Mouse (Mus musculus) layer of hippocampus, postnatal 25 days (tissue): ENCODE measurements at regions not wholly inside any gene's neighbourhood (a gene's known extent, or its start where the extent isn't known, plus 50 kb on each side); places are given as distances from the start of the nearest gene placed in this dataset.

Source experiments
- DNase-seq, 2 experiments: peaks; one replicate each; pipeline ENCODE4 v3.0.0; 2022; ENCODE audit warnings: mixed read lengths in 2 of 2, low spot score in 1 of 2; ENCODE audit errors: extremely low spot score in 1 of 2

DNA sequence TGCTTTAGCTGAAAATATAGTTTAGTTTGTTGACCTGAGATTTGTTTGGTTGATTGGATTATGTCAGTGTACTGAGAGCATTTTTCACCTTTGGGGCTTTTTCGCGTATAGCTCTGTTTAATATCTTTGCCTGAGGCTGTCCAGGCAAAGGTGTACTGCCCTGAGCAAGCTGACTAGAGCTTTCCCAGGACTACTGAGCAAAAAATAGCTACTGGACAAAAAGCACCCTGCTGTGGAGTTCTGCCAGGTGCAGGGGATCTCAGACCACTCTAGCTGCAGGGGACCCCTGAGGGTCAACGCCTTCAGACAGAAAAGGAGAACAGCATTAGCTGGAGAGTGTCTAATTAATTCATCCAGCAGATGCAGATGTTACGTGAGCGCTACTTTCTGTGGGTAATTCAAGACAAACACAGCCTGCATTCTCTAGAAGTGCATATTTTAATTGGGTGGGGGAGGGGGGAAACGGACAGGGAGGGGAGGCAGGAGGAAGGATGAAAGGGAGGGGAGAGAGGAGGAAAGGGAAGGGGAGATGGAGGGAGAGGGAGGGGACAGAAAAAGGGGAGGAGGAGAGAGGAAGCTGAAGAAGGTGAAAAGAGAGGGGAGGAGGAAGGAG lies 61.7 kb downstream of the Thnsl1 start:
- no peak for DNase-seq

DNA sequence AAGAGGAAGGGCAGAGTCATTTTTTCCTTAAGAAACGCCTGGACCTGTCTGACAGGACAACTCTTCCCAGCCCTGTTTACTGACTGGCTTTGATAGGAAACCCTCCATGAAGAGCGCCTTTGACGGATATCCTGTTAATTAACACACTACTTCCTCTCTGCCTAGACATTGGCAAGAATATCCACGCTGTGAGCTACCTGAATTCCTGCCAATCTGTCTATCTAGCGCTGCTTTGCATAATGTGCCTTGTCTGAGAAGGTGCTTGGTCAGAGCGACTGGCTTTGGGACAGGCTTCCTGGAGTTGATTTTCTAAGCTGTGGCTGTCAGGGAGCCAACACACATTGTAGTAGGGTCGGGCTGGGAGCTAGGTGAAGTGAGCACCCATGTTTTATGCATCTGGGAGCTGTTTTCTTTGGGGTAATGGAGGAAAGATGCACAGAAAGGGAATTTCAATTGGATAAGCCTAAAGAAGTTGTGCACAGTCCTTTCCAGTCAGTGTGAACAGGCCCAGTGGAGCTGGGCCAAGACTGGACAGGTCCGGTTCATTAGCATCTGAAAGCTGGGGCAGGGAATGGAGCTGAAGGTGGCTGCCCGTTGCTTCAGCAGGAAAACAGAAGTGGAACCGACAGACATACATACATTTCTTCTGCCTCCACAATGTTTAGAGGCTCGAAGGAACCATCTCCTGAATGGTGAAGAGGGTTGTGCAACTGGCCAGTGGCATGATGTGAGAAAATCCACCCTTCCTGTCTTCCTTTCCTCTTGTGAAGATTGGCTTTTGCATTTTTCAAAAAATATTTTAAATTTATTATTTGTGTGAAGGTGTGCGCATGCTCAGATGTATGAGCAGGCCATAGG lies 64.7 kb downstream of the Thnsl1 start:
- DNase-seq, result no peak

DNA sequence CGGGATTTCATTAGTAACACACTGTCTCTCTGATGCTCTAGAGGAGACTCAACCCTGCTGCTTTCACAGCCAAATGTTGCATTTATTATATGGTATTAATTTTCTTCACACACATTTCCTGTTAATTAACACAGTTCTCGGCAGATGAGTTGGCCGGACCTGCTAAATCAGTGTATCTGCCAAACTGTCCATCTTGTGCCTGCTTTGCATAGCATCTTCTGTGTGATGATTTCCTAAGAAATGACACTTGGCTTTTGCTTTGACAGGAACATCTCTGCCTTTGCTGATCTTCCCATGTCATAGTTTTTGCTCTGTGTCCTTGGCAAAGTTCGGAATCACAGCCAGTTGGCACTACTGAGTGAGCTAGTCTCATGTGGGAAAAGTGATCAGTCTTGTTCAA lies 67.9 kb downstream of the Thnsl1 start:
- no peak for DNase-seq

DNA sequence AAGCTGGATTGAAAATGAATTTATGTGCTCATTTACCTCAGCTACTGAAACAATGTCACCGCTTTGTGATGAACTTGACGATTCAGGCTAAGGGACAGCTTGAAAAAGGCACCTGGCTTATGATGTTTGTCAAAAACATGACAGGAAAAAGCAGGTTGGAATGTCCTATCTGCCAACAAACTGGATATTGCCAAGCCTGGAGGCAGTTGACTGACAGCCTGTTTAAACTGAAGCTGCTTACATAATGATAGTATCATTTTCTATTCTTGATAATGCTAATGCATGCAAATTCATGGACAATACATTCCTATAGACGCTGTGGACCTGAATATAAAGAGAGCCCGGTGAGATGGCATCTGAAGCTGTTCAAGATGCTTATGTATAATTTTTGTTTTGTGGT lies 69.8 kb downstream of the Thnsl1 start:
- no peak for DNase-seq

DNA sequence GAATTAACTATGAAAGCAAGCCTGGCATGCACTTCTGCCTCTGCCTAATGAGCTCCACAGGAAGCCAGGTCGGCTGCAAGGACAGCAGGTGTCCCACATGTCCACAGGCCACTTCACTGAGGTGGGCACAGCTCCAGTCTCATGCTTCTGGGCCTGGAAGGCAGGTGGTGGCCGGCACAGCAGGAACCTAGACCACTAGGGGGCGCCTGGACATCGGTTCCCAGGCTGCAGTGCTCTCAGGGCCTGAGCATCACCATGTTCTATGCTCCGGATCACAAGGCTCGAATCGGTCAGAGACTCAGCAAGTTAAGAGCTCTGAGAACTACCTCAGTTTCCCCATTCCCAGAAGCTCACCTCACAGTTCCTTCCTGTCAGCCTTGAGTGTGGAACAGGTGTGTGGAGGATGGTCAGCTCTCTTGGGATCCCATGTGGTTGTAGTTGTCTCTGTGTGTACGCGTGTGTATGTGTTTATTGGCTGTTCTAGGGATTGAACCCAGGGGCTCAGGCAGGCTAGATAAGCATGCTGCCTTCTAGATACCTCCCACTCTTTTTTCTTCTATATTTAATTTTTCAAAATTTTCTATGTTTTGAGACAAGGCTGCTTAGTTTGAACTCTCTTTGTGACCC lies 75.4 kb downstream of the Thnsl1 start:
- peak; percentile 73 to 94 for DNase-seq

DNA sequence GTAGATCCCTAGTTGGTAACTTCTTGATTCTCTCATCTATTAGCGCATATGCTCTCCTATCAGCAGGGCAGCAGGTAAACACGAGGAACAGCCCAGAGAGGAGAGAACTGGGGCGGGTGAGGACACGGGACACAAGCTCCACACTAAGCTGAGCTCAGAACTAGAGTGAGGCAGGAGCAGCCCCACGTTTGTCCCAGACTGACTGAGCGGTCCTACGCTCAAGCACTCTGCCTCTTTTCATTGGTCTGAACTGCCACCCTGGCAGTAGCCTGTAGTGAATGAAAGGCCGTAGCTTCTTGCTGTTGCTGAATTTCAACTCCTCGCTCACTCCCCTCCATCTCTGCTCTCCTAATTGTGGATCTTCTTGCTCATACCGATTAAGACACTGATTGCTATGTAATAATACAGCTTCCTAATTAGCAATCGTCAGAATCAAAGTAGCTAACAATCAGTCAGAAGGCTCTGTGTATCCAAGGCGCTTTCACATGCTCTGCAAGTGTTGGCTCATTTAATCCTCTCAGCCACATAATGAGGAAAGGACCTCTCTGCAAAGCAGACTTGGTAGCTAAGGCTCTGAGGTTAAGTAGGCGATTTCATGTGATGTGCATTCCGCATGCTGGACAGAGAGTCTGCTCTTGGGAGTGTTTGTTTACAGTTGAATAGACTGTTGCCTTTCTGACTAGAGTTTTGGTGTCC lies 77.1 kb downstream of the Thnsl1 start:
- DNase-seq, result no peak

DNA sequence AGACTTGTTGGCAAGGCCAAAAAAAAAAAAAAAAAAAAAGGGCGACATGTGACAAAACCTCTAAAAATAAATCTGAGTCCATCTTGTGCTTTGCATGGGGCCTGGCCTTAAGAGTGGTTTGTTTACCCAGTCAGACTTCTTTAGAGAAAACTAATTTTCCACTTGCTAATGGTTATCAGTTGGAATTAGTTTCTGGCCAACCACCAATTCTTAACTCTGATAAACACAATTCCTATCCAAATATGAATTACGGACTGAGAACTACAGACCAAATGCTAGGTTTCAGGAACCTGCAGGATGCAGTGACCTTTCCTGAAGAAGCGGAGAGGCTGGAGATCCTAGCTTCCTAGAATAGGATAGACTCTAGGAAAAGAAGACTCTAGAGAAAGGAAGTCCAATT lies 79.4 kb downstream of the Thnsl1 start:
- no peak for DNase-seq

DNA sequence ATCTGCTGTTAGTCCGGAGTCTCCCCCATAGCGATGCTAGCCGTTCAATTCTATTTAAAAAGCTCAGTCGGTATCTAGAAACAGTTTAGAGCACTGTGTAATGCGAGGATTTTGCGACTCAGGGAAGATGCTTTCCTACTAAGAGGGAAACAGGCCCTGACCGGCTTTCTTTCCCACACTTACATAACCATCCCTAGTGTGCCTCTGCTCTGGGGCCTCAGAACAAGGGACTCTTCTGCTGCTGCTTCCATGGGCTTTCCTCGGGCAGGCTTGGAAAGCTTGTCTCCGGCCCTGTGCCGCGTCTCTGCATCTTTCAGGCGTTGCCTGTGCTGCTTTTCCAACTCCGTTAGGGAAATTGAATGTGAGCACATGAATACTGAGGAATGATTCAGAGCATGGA lies 79.6 kb upstream of the Gpr158 start:
- DNase-seq, result no peak

DNA sequence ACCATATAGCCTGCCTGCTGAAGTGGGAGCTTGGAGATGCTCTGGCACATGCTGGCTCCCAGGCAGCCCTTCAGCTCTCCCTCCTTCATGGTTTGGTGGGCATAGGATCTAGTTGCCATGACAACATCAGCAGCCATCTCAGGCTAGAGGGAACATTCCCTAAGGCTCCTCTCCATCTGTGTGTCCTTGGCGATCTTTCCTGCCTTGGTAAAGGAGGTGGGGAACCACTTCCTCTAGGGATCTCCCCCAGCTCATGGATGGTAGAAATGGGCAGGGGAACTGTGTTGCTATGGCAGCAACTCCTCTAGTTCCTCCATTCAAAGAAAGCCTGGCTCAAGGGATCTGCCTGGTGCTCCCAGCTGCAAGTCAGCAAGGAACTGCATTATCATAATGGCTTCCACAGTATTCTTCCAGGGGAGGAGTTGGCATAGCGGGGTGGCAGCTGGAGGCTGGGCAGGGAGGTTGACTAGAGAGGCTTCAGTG lies 74.6 kb upstream of the Gpr158 start:
- DNase-seq, result no peak

DNA sequence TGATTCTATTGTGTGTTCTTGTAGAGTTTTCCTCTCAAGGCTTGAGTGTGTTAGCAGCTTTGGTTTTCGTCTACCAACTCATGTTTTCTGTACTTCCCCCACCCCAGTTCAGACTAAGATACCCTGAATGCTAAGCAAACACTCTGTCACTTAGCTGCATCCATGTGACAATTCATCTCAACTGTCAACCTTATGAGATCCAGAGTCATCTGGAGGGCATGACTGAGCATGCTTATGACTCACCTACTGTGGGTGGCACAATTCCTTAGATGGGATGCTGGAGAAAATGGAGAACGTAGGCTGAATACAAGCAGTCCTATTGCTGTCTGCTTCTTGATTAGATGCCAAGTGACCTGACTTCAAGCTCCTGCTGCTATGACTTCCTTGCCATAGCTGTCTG lies 73.3 kb upstream of the Gpr158 start:
- no peak for DNase-seq

DNA sequence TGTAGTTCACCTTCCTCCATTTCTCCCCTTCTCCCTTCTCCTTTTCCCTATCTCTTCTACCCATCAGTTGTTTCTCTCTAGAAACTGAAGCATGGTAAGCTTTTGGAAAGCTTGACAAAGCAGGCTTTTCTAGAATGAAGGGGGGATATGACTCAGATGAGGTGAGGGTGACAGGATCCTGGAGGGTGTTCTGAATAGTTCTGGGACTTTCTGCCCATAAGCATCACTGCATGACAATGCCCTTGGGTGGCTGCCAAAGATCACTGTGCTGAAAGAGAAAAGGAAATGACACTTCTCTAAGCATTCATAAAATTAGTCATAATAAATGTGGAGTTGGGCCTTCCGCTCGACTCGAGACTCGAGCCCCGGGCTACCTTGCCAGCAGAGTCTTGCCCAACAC lies 67.7 kb upstream of the Gpr158 start:
- DNase-seq, result no peak
